Mouse (Mus musculus): ENCODE data around the gene Ggact. TPM values are rescaled to one million over a fixed set of nuclear protein-coding genes. Genes with fewer than 3 reads are reported as not detected.

Ggact gene
- total and polyA plus RNA-seq, 2 experiments from 2014 or later, result 24.0 to 24.2 TPM

GRCm38 (mm10) chr14:122902884-122903283 lies 10.7 kb downstream of the Ggact start:
- Histone ChIP-seq H3K27ac (ENCODE audit: low read depth, low read length) (no peak overlapping the region), H3K36me3 (ENCODE audit: insufficient read depth, low read length) (no peaks in the 10 kb centered on the region), H3K9me3 (ENCODE audit: low read length) (no peaks in the 10 kb centered on the region), H3K27me3 (ENCODE audit: insufficient read depth, low read length) (no peaks in the 10 kb centered on the region), H3K4me2 (ENCODE audit: low read depth, low read length, poor library complexity, severe bottlenecking) (no peak overlapping the region), H3K4me1 (ENCODE audit: insufficient read depth, low read length) (0 out of 2 replicates have a peak, but pooled peaks cover 2% of the 10 kb centered on the region), H3K4me3 (ENCODE audit: low read depth, low read length) (no peak overlapping the region), H3K9ac (replicated peaks; ENCODE audit: low read length, poor library complexity, severe bottlenecking) (no peak overlapping the region)
- 56% methylated on average over 4 of the region's 4 CpGs for WGBS
- TF ChIP-seq CTCF (IDR thresholded peaks at IDR 0.05), result peak; percentile 49
- ATAC-seq (ENCODE audit: low FRiP score), result peak; percentile 47; the same call in 1 of the 2 replicates
- DNase-seq (ENCODE audit: low spot score), result peak; percentile 73

- 57% methylated on average over 2 of the region's 2 CpGs for WGBS
- no peak for TF ChIP-seq CTCF (IDR thresholded peaks at IDR 0.05)
- H3K9ac ChIP-seq (replicated peaks; ENCODE audit: low read length, poor library complexity, severe bottlenecking), result no peak overlapping the region
- H3K36me3 ChIP-seq (ENCODE audit: insufficient read depth, low read length), result no peaks in the 10 kb centered on the region
- 0 out of 2 replicates have a peak, but pooled peaks cover 2% of the 10 kb centered on the region for H3K4me1 ChIP-seq (ENCODE audit: insufficient read depth, low read length)
- no peak overlapping the region for H3K4me3 ChIP-seq (ENCODE audit: low read depth, low read length)
- H3K27ac ChIP-seq (ENCODE audit: low read depth, low read length), result no peak overlapping the region
- H3K4me2 ChIP-seq (ENCODE audit: low read depth, low read length, poor library complexity, severe bottlenecking), result no peak overlapping the region
- DNase-seq (ENCODE audit: low spot score) (no peak), ATAC-seq (ENCODE audit: low FRiP score) (no peak)
- no peaks in the 10 kb centered on the region for H3K9me3 ChIP-seq (ENCODE audit: low read length)
- no peaks in the 10 kb centered on the region for H3K27me3 ChIP-seq (ENCODE audit: insufficient read depth, low read length)
Measured at GRCm38 (mm10) chr14:122902136-122902535, 11.4 kb downstream of the Ggact start.

GRCm38 (mm10) chr14:122901715-122902114 lies 11.8 kb downstream of the Ggact start:
- Histone ChIP-seq H3K4me2 (ENCODE audit: low read depth, low read length, poor library complexity, severe bottlenecking) (no peak overlapping the region), H3K9ac (replicated peaks; ENCODE audit: low read length, poor library complexity, severe bottlenecking) (no peak overlapping the region), H3K4me1 (ENCODE audit: insufficient read depth, low read length) (0 out of 2 replicates have a peak, but pooled peaks cover 2% of the 10 kb centered on the region), H3K27ac (ENCODE audit: low read depth, low read length) (no peak overlapping the region), H3K27me3 (ENCODE audit: insufficient read depth, low read length) (no peaks in the 10 kb centered on the region), H3K36me3 (ENCODE audit: insufficient read depth, low read length) (no peaks in the 10 kb centered on the region), H3K4me3 (ENCODE audit: low read depth, low read length) (no peak overlapping the region), H3K9me3 (ENCODE audit: low read length) (no peaks in the 10 kb centered on the region)
- WGBS, result 91% methylated on average over 2 of the region's 2 CpGs
- no peak for DNase-seq (ENCODE audit: low spot score)
- no peak for ATAC-seq (ENCODE audit: low FRiP score)
- no peak for TF ChIP-seq CTCF (IDR thresholded peaks at IDR 0.05)

- DNase-seq (ENCODE audit: low spot score), result no peak
- no peak for ATAC-seq (ENCODE audit: low FRiP score)
- H3K9ac ChIP-seq (replicated peaks; ENCODE audit: low read length, poor library complexity, severe bottlenecking), result no peak overlapping the region
- H3K9me3 ChIP-seq (ENCODE audit: low read length), result no peaks in the 10 kb centered on the region
- no peak overlapping the region for H3K4me2 ChIP-seq (ENCODE audit: low read depth, low read length, poor library complexity, severe bottlenecking)
- H3K4me1 ChIP-seq (ENCODE audit: insufficient read depth, low read length), result 0 out of 2 replicates have a peak, but pooled peaks cover 2% of the 10 kb centered on the region
- no peaks in the 10 kb centered on the region for H3K27me3 ChIP-seq (ENCODE audit: insufficient read depth, low read length)
- H3K36me3 ChIP-seq (ENCODE audit: insufficient read depth, low read length), result no peaks in the 10 kb centered on the region
- no peak overlapping the region for H3K4me3 ChIP-seq (ENCODE audit: low read depth, low read length)
- WGBS, result 71% methylated on average over 3 of the region's 3 CpGs
- no peak overlapping the region for H3K27ac ChIP-seq (ENCODE audit: low read depth, low read length)
- TF ChIP-seq CTCF (IDR thresholded peaks at IDR 0.05), result peak; percentile 69
Measured at GRCm38 (mm10) chr14:122901177-122901576, 12.4 kb downstream of the Ggact start.

GRCm38 (mm10) chr14:122900679-122901078 lies 12.9 kb downstream of the Ggact start:
- no peak for ATAC-seq (ENCODE audit: low FRiP score)
- no peak for TF ChIP-seq CTCF (IDR thresholded peaks at IDR 0.05)
- DNase-seq (ENCODE audit: low spot score), result no peak

GRCm38 (mm10) chr14:122898550-122898949 lies 15.0 kb downstream of the Ggact start:
- Histone ChIP-seq H3K9me3 (ENCODE audit: low read length) (no peaks in the 10 kb centered on the region), H3K4me3 (ENCODE audit: low read depth, low read length) (no peak overlapping the region), H3K27ac (ENCODE audit: low read depth, low read length) (no peak overlapping the region), H3K27me3 (ENCODE audit: insufficient read depth, low read length) (no peaks in the 10 kb centered on the region), H3K36me3 (ENCODE audit: insufficient read depth, low read length) (no peaks in the 10 kb centered on the region), H3K4me1 (ENCODE audit: insufficient read depth, low read length) (0 out of 2 replicates have a peak, but pooled peaks cover 2% of the 10 kb centered on the region), H3K9ac (replicated peaks; ENCODE audit: low read length, poor library complexity, severe bottlenecking) (no peak overlapping the region), H3K4me2 (ENCODE audit: low read depth, low read length, poor library complexity, severe bottlenecking) (no peak overlapping the region)
- ATAC-seq (ENCODE audit: low FRiP score) (no peak), DNase-seq (ENCODE audit: low spot score) (no peak)
- peak; percentile 20; the same call in 1 of the 2 replicates for TF ChIP-seq CTCF (IDR thresholded peaks at IDR 0.05)

More at GRCm38 (mm10) chr14:122900679-122901078, 12.9 kb downstream of the Ggact start:
- Histone ChIP-seq H3K4me1 (ENCODE audit: insufficient read depth, low read length) (0 out of 2 replicates have a peak, but pooled peaks cover 2% of the 10 kb centered on the region), H3K36me3 (ENCODE audit: insufficient read depth, low read length) (no peaks in the 10 kb centered on the region), H3K27ac (ENCODE audit: low read depth, low read length) (no peak overlapping the region), H3K9ac (replicated peaks; ENCODE audit: low read length, poor library complexity, severe bottlenecking) (no peak overlapping the region), H3K27me3 (ENCODE audit: insufficient read depth, low read length) (no peaks in the 10 kb centered on the region), H3K9me3 (ENCODE audit: low read length) (no peaks in the 10 kb centered on the region), H3K4me2 (ENCODE audit: low read depth, low read length, poor library complexity, severe bottlenecking) (no peak overlapping the region), H3K4me3 (ENCODE audit: low read depth, low read length) (no peak overlapping the region)

All from midbrain, postnatal 0 days (tissue).